Mouse (Mus musculus): ENCODE measurements around the gene Rbm20.

- TF ChIP-seq CTCF (IDR thresholded peaks at IDR 0.05; ENCODE audit: low read depth), result no peak
- no peak for TF ChIP-seq EP300 (optimal IDR thresholded peaks at IDR 0.05)
These were observed 194.4 kb downstream of the Rbm20 start for GRCm38 (mm10) chr19:53871502-53871901.

Data from stomach, postnatal 0 days (tissue).